Mouse (Mus musculus) bone marrow macrophage, adult 2 months (primary cell): Measurements from ENCODE around the gene Camkmt.

Experiments
- CTCF ChIP-seq: IDR thresholded peaks from 2 replicates; pipeline ENCODE4 v1.5.1; 2012; ENCODE audit warnings: low read depth, mild to moderate bottlenecking, low read length, moderate library complexity
- POLR2A ChIP-seq: IDR thresholded peaks from 2 replicates; pipeline ENCODE4 v1.6.1; 2012; ENCODE audit warnings: mild to moderate bottlenecking, low read depth, low read length, borderline replicate concordance

DNA sequence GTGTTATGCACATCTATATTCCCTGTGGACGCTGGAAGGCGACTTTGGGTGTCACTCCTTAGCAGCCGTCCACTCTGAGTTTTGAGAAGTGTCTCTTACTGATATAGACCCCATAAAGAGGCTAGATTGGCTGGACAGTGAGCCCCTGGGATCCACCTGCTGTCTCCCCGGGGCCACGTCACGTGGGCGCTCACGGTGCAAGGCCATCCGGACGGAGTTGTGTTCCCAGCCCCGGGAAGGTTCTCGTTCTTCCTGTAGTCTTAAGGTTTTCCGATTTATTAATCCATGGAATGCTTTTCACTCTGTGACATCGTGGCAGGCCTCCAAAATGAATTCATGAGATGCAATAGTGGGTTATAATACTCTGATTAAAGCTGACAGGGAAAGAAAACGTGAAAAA lies 108.4 kb downstream of the Camkmt start:
- TF ChIP-seq POLR2A (no peak), CTCF (no peak)
